Mouse (Mus musculus): Measurements from ENCODE around the gene Mecom.

DNA sequence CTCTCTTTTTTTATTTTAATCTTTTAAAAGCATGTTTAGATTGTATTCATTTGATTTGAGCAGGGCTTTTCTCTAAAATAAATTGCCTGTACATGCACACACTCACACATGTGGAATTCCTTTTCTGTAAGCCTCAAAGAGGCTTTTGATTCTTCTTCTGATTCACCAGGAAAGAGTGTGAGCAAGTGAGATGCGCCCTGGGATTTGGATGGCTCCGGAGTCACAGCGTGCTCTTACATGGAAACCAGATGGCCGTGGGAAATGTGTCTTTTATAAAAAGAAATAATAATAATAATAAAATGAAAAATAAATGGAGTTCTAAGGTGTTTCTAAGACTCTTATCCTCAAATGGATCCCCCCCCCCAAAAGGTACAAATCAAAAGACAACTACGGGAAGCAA lies 349.6 kb downstream of the Mecom start:
- TF ChIP-seq CTCF (conservative IDR thresholded peaks at IDR 0.05; ENCODE audit: low read length) (no peak), POU5F1 (IDR thresholded peaks at IDR 0.05; ENCODE audit: borderline replicate concordance, low read length) (no peak)

Measured in E14TG2a.4 (cell line).